Mouse (Mus musculus): ENCODE measurements around the gene E2f6.

The E2f6 gene

GRCm38 (mm10) chr12:16810525-16811431 lies at the start of gene E2f6:
Gene E2f6 (plus strand): TSS chr12:16810963.
- peak; percentile 75 for DNase-seq (ENCODE audit: low spot score)

GRCm38 (mm10) chr12:16761461-16761860 lies 49.3 kb upstream of the E2f6 start:
- DNase-seq (ENCODE audit: low spot score) = no peak

GRCm38 (mm10) chr12:16763649-16764422 lies 46.9 kb upstream of the E2f6 start:
- no peak for DNase-seq (ENCODE audit: low spot score)

GRCm38 (mm10) chr12:16764776-16765445 lies 45.9 kb upstream of the E2f6 start:
- DNase-seq (ENCODE audit: low spot score) = no peak

GRCm38 (mm10) chr12:16768251-16768650 lies 42.5 kb upstream of the E2f6 start:
- no peak for DNase-seq (ENCODE audit: low spot score)

- no peak for DNase-seq (ENCODE audit: low spot score)
These were observed 42.1 kb upstream of the E2f6 start for GRCm38 (mm10) chr12:16768711-16769110.

- DNase-seq (ENCODE audit: low spot score) = no peak
These were observed 41.1 kb upstream of the E2f6 start for GRCm38 (mm10) chr12:16769601-16770165.

GRCm38 (mm10) chr12:16774605-16775004 lies 36.2 kb upstream of the E2f6 start:
- no peak for DNase-seq (ENCODE audit: low spot score)

GRCm38 (mm10) chr12:16775351-16775750 lies 35.4 kb upstream of the E2f6 start:
- DNase-seq (ENCODE audit: low spot score) = no peak

- DNase-seq (ENCODE audit: low spot score) = no peak
These were observed 32.2 kb upstream of the E2f6 start for GRCm38 (mm10) chr12:16778523-16778922.

GRCm38 (mm10) chr12:16779165-16779564 lies 31.6 kb upstream of the E2f6 start:
- DNase-seq (ENCODE audit: low spot score) = no peak

GRCm38 (mm10) chr12:16780320-16780719 lies 30.4 kb upstream of the E2f6 start:
- DNase-seq (ENCODE audit: low spot score) = no peak

GRCm38 (mm10) chr12:16781034-16781746 lies 29.6 kb upstream of the E2f6 start:
- no peak for DNase-seq (ENCODE audit: low spot score)

- DNase-seq (ENCODE audit: low spot score) = no peak
These were observed 22.2 kb upstream of the E2f6 start for GRCm38 (mm10) chr12:16788600-16788999.

GRCm38 (mm10) chr12:16789199-16789598 lies 21.6 kb upstream of the E2f6 start:
- DNase-seq (ENCODE audit: low spot score) = no peak

GRCm38 (mm10) chr12:16789756-16790155 lies 21.0 kb upstream of the E2f6 start:
- DNase-seq (ENCODE audit: low spot score) = no peak

- no peak for DNase-seq (ENCODE audit: low spot score)
These were observed 20.3 kb upstream of the E2f6 start for GRCm38 (mm10) chr12:16790456-16790855.

- no peak for DNase-seq (ENCODE audit: low spot score)
These were observed 17.4 kb upstream of the E2f6 start for GRCm38 (mm10) chr12:16793371-16793770.

- DNase-seq (ENCODE audit: low spot score) = no peak
These were observed 15.0 kb upstream of the E2f6 start for GRCm38 (mm10) chr12:16795781-16796180.

GRCm38 (mm10) chr12:16798894-16799293 lies 11.9 kb upstream of the E2f6 start:
- no peak for DNase-seq (ENCODE audit: low spot score)

GRCm38 (mm10) chr12:16799928-16800258 lies 10.9 kb upstream of the E2f6 start:
- DNase-seq (ENCODE audit: low spot score) = no peak
